Mouse (Mus musculus): ENCODE data around the gene Pex16.

Pex16 gene

DNA sequence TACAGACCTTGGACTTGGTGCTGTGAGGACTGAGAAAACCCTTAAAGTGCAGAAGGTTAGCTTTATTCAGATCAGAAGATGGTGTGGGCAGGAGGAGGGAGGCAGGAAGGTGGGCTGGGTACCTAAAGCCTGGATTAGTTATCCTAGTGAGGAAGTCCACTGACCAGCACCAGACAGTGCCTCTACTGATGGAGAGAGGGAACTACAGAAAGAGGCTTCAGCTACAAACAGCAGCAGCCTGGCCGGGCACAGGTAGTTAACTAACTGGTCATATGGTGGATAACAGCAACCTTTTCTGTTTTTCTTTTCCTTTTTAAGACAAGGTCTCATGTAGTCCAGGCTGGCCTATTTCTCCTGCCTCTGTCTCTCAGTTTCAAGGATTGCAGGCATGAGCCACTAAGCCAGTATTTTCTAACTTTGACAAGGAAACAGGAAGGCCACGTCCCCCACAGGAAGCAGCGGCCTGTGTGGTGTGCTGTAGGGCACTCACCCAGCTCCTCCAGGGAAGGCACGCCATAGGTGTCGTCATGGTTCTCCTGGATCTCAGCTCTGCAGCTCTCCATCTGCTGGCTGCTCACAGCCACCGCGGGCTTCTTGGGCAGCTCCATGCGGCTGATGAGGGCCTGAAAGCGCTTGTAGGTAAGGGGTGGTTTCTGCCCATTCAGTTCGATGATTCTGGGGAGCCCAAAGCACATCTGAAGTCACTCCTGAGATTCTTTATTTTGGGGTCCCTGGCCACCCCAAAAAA, 48.1 kb downstream of the Pex16 start:
- DNase-seq (ENCODE audit: low spot score in 2 of 2) = no peak

DNA sequence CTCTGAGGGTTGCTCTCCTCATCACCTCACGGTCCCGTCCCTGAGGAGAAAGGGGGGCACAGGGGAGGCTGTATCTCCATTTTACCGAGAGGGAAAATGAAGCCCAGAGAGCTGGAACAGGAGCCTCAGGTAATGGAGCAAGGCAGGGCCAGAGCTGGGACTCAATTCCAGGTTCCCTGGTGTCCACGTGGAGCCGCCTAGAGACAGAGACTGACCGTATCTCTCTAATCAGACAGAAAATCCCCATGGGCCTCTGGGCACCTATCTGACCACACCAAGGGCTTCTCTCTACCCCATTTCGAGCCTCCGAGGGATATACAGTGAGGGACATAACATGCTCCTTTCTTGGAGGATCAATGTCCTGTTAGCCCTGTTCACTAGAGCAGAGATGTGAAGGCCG, 48.7 kb downstream of the Pex16 start:
- DNase-seq (ENCODE audit: low spot score in 2 of 2) = no peak

DNA sequence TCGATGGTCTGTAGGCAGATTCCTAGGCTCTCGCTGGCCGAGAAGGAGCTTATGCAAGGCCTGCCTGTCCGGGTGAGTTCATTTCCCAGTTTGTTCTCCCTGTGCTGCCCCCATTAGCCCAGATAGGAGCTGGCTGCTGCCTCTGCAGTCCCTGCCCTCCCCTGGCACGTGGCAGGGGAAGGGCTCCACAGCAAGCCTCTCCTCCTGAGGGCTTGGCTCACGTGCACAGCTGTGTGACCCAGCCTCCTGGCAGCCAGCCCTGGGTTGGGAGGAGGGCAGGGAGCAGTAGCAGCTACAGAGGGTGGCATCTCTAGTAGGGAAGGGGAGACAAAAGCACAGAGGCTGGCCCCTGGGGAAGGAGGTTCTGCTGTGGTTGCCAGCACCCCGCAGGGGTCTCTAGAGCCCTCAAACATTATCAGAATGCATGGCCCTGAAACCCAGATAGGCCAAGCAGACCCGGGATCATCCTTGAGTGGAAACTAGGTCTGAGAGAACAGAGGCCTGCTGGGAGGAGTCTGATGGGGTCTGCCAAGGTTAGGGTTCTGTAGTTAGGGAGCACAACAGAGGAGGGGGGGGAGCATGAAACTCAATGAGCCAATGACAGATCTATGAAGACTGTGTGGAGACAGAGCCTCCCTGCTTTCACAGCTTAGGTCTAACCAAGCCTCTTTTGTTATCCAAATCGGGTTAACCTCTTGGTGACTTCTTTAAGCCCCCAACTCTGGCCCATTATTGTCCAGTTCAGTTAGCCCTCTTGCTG, 49.4 kb downstream of the Pex16 start:
- peak; percentile 95 to 97 for DNase-seq (ENCODE audit: low spot score in 2 of 2)

GRCm38 (mm10) chr2:92424462-92425308, 50.2 kb downstream of the Pex16 start:
- no peak for DNase-seq (ENCODE audit: low spot score in 2 of 2)

DNA sequence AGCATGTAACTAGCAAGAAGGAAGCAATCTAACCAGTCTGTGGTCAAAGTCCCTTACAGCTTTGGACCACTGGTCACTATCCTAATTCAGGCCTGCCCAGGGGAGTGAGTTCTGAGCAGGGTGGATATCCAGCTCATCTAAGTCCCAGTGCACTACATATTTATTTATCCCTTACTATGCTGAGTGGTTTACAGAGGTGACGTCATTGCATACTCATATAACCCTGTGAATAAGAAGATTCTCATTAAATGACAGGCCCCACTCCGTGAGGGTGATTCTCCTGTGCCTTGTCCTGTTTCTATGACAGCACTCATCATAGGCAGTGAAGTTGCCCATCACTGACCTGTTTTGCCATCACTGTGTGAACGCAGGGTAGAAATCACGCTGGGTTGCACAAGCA, 50.9 kb downstream of the Pex16 start:
- DNase-seq (ENCODE audit: low spot score in 2 of 2) = no peak

DNA sequence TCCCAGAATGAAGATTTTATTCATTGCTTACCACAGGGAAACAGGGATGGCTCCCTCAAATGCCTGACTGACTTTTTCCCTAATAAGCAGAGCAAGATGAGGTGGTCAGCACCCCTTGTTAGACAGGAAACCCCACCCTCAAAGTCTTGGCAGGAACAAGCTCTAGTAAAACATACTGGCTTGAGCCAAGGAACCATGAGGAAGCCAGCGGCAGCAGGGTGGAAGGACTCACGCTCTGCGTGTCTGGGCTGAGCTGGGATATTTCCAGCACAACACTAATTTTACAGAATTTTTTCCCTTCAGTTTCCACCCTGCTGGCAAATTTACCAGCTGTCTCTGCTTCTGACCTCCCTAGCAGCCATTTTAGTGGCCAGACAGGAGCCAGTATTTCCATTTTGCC, 52.0 kb downstream of the Pex16 start:
- peak in 1 of 2 experiments; percentile 64 for DNase-seq (ENCODE audit: low spot score in 2 of 2)

DNA sequence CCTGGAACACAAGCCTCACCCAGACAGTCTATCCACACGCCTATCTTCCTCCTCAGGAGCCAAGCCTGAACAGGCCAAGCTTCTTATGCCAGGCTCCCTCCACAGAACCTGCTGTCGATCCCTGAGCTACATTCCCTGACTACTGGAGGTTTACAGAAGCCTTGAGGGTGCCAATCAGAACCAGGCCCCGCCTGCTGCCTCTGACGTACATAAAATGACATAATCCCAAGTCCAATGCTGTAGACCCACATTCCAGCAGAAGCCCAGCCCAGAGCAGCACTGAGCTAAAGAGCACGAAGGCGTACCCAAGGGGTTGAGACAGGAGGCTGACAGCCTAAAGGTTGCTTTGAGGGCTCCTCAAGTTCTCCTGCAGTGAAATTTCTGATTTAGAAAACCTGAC, 53.4 kb downstream of the Pex16 start:
- peak; percentile 72 to 85 for DNase-seq (ENCODE audit: low spot score in 2 of 2)

DNA sequence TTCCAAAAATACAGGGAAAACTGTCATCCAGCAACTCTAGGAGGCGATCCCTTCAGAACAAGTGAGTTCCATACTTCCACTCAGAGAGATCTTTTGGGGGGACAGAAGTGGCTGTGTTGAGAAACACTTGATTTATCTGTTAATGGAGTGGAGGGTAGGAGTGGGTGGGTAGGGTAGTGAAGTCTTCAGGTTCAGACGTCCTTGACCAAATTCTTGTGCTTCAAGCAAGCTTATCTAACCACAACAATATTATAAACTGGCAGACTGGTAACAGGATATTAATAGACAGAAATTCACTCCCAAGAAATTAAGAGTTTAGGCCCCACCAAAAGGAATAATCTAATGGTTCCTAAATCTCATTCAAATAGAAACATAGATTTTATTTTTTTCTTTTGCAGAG, 55.6 kb downstream of the Pex16 start:
- DNase-seq (ENCODE audit: low spot score in 2 of 2) = no peak
